Mouse (Mus musculus): ENCODE data around the gene Uhrf1bp1. TPM values are rescaled to one million over a fixed set of nuclear protein-coding genes. Genes with fewer than 3 reads are reported as not detected.

Gene Uhrf1bp1
- polyA plus RNA-seq, 1 experiment: 2.2 TPM

GRCm38 (mm10) chr17:27908888-27909621, 52.8 kb downstream of the Uhrf1bp1 start, which contains the start of gene Anks1:
Anks1 (plus strand) TSS chr17:27909306.
- under 1% methylated on average over 74 of the region's 78 CpGs for WGBS
- DNase-seq (ENCODE audit: low read depth, low spot score): peak; percentile 64

- DNase-seq (ENCODE audit: low read depth, low spot score): no peak
- WGBS: 2% methylated on average over 53 of the region's 53 CpGs
Observed at GRCm38 (mm10) chr17:27909622-27910500, 53.6 kb downstream of the Uhrf1bp1 start, which contains the start of gene Taf11. Taf11 (minus strand) TSS chr17:27909844.

GRCm38 (mm10) chr17:27911371-27911770, 55.1 kb downstream of the Uhrf1bp1 start:
- WGBS: 80% methylated on average over 7 of the region's 7 CpGs
- DNase-seq (ENCODE audit: low read depth, low spot score): no peak

- DNase-seq (ENCODE audit: low read depth, low spot score): no peak
- WGBS: 29% methylated on average over 4 of the region's 4 CpGs
Observed at GRCm38 (mm10) chr17:27914742-27915141, 58.5 kb downstream of the Uhrf1bp1 start.

- 82% methylated on average over 4 of the region's 4 CpGs for WGBS
- no peak for DNase-seq (ENCODE audit: low read depth, low spot score)
Observed at GRCm38 (mm10) chr17:27916366-27916765, 60.1 kb downstream of the Uhrf1bp1 start.

GRCm38 (mm10) chr17:27920676-27921075, 64.4 kb downstream of the Uhrf1bp1 start:
- no peak for DNase-seq (ENCODE audit: low read depth, low spot score)
- 23% methylated on average over 4 of the region's 4 CpGs for WGBS

GRCm38 (mm10) chr17:27922174-27922712, 66.0 kb downstream of the Uhrf1bp1 start:
- DNase-seq (ENCODE audit: low read depth, low spot score): no peak
- 66% methylated on average over 11 of the region's 11 CpGs for WGBS

GRCm38 (mm10) chr17:27925054-27925453, 68.8 kb downstream of the Uhrf1bp1 start:
- no peak for DNase-seq (ENCODE audit: low read depth, low spot score)
- WGBS: 34% methylated on average over 4 of the region's 4 CpGs

GRCm38 (mm10) chr17:27925504-27925903, 69.3 kb downstream of the Uhrf1bp1 start:
- DNase-seq (ENCODE audit: low read depth, low spot score): no peak
- WGBS: 63% methylated on average over 7 of the region's 7 CpGs

GRCm38 (mm10) chr17:27930291-27930690, 74.0 kb downstream of the Uhrf1bp1 start:
- 85% methylated on average over 5 of the region's 5 CpGs for whole genome bisulfite sequencing
- DNase-seq (ENCODE audit: low read depth, low spot score): no peak

- no peak for DNase-seq (ENCODE audit: low read depth, low spot score)
- 68% methylated on average over 4 of the region's 4 CpGs for whole genome bisulfite sequencing
Observed at GRCm38 (mm10) chr17:27931826-27932225, 75.6 kb downstream of the Uhrf1bp1 start.

GRCm38 (mm10) chr17:27934136-27934910, 78.1 kb downstream of the Uhrf1bp1 start:
- no peak for DNase-seq (ENCODE audit: low read depth, low spot score)
- WGBS: 76% methylated on average over 10 of the region's 10 CpGs

- no peak for DNase-seq (ENCODE audit: low read depth, low spot score)
- WGBS: 81% methylated on average over 3 of the region's 3 CpGs
Observed at GRCm38 (mm10) chr17:27935091-27935490, 78.8 kb downstream of the Uhrf1bp1 start.

GRCm38 (mm10) chr17:27937054-27937615, 80.9 kb downstream of the Uhrf1bp1 start:
- DNase-seq (ENCODE audit: low read depth, low spot score): no peak
- 75% methylated on average over 4 of the region's 4 CpGs for WGBS

GRCm38 (mm10) chr17:27938121-27938754, 82.0 kb downstream of the Uhrf1bp1 start:
- no peak for DNase-seq (ENCODE audit: low read depth, low spot score)
- 47% methylated on average over 12 of the region's 12 CpGs for whole genome bisulfite sequencing

- 75% methylated on average over 5 of the region's 5 CpGs for WGBS
- DNase-seq (ENCODE audit: low read depth, low spot score): no peak
Observed at GRCm38 (mm10) chr17:27939028-27939427, 82.8 kb downstream of the Uhrf1bp1 start.

GRCm38 (mm10) chr17:27940352-27940751, 84.1 kb downstream of the Uhrf1bp1 start:
- 15% methylated on average over 4 of the region's 4 CpGs for WGBS
- DNase-seq (ENCODE audit: low read depth, low spot score): peak; percentile 32

- 73% methylated on average over 5 of the region's 5 CpGs for WGBS
- no peak for DNase-seq (ENCODE audit: low read depth, low spot score)
Observed at GRCm38 (mm10) chr17:27941178-27941577, 84.9 kb downstream of the Uhrf1bp1 start.

GRCm38 (mm10) chr17:27941698-27942097, 85.5 kb downstream of the Uhrf1bp1 start:
- no peak for DNase-seq (ENCODE audit: low read depth, low spot score)
- 68% methylated on average over 2 of the region's 2 CpGs for WGBS
